Mouse (Mus musculus): ENCODE results near the gene Isyna1.

DNA sequence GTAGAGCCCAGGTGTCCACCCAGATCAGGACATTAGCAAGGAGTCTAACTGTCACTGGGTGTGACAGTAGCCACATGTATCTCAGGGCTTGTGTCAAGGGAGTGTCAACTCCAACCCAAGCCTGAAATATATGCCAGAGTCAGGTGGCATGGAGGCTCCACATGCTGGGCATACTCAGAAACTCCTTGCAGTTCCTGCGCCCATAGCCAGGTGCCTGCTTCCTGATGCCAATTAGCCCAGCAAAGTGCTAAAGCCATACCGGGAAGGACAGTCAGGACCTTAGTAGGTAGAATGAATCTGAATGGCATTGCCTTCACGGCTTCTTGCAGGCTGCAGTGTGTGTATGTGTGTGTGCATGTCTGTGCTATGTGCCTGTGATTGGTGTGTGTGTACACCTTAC is 17.0 kb upstream of the Isyna1 start:
- TF ChIP-seq POLR2A (IDR thresholded peaks at IDR 0.05; ENCODE audit: low read depth, low read length): no peak
- no peak for TF ChIP-seq CTCF (IDR thresholded peaks at IDR 0.05; ENCODE audit: extremely low read depth, insufficient read length, insufficient replicate concordance, low read depth, low read length)
